Mouse (Mus musculus) heart, embryonic 12.5 days (tissue): Measurements from ENCODE around the gene Hist1h2bc. TPM values are rescaled to one million over a fixed set of nuclear protein-coding genes. Genes with fewer than 3 reads are reported as not detected.
"Not testable (repeated sequence)": the region's sequence is repeated elsewhere in the genome, so short reads cannot be mapped to it uniquely, and the experiment has no call there.

Source experiments
- ATAC-seq: fragments of 200-750 bp; cut with Nextera tagmentation; 2 replicates; pipeline ENCODE4 v1.8.0; 2017; ENCODE audit warnings: moderate TSS enrichment, moderate library complexity; ENCODE audit not compliant: insufficient number of reproducible peaks, low FRiP score
- H3K27ac ChIP-seq: fragments of 300-500 bp; sonication (generic); 2 replicates; pipeline ENCODE4 v1.5.1; 2016; ENCODE audit warnings: mild to moderate bottlenecking, moderate library complexity; ENCODE audit not compliant: poor library complexity, severe bottlenecking
- H3K27me3 ChIP-seq: fragments of 300-500 bp; sonication (generic); replicated peaks from 2 replicates; pipeline ENCODE4 v1.6.1; 2016; ENCODE audit warnings: mild to moderate bottlenecking, moderate library complexity
- H3K36me3 ChIP-seq: fragments of 300-500 bp; sonication (generic); 2 replicates; pipeline ENCODE4 v1.6.1; 2016; ENCODE audit warnings: mild to moderate bottlenecking, moderate library complexity
- H3K4me1 ChIP-seq: fragments of 300-500 bp; sonication (generic); replicated peaks from 2 replicates; pipeline ENCODE4 v1.6.1; 2016; ENCODE audit warnings: mild to moderate bottlenecking
- H3K4me2 ChIP-seq: fragments of 300-500 bp; sonication (generic); 2 replicates; pipeline ENCODE4 v1.6.1; 2016; ENCODE audit warnings: mild to moderate bottlenecking, moderate library complexity
- H3K4me3 ChIP-seq: fragments of 300-500 bp; sonication (generic); 2 replicates; pipeline ENCODE4 v1.5.1; 2016; ENCODE audit warnings: mild to moderate bottlenecking
- H3K9ac ChIP-seq: fragments of 300-500 bp; sonication (generic); 2 replicates; pipeline ENCODE4 v1.6.1; 2016; ENCODE audit warnings: mild to moderate bottlenecking, moderate library complexity
- H3K9me3 ChIP-seq: fragments of 300-500 bp; sonication (generic); replicated peaks from 2 replicates; pipeline ENCODE4 v1.6.1; 2016; ENCODE audit warnings: mild to moderate bottlenecking, moderate library complexity
- WGBS: fragments of 180-500 bp; shearing (Covaris S2); methylation state at CpG from one replicate; pipeline ENCODE4 v1.1.7; 2016; 5-methylcytosine and 5-hydroxymethylcytosine counted together
- polyA plus RNA-seq: library from polyadenylated mRNA; unstranded; fragments of >200 nt; fragmentation: Nextera tagmentation; extraction: Ambion mirVana; gene quantifications from 2 replicates; pipeline ENCODE4 v1.2.1, GENCODE M21; 2016

Hist1h2bc gene
- polyA plus RNA-seq, 1 experiment from 2014 or later: 43.6 TPM

DNA sequence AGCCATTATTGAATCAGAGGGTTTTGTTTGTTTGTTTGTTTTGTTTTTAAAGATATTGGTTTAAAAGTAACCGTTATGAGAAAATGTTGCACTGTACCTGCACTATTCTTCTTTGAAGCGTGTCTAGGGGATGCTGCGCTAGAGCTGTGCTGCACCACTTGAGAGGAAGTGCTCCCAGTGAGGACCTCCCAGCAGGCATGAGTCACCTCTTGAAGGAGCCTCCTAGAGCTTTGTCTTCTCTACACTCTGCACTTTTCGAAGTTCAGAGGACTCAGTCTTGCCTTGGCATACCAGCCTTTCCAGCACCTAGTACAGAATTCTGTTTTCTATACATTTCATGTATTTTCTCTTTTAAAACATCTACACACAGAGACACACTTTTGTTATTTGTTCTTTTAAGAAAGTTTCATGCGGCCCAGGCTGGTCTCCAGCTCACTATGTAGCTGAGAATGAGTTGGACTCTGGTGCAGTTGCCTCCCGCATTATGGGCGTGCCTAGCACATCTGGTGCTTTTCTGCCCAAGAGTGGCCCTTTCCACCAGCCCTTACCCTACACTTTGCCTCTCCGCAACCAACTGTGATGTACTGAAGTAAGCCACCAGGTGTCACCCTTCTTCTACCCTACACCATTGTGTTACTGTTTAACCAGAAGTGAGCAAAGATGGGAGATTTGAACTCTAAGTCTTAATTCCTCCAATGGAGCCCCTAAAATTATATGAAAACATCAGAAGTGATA lies 17.0 kb downstream of the Hist1h2bc start:
- Histone ChIP-seq H3K4me2 (no peak overlapping the region), H3K9ac (no peak overlapping the region), H3K36me3 (no peaks in the 10 kb centered on the region), H3K27ac (no peak overlapping the region), H3K4me3 (no peak overlapping the region), H3K27me3 (0 out of 2 replicates have a peak, but pooled peaks cover 3% of the 10 kb centered on the region), H3K9me3 (no peaks in the 10 kb centered on the region), H3K4me1 (peaks cover 7% of the 10 kb centered on the region; the same call in 1 of the 2 replicates)
- WGBS: 16% methylated on average over 8 of the region's 8 CpGs
- ATAC-seq: peak; percentile 65

DNA sequence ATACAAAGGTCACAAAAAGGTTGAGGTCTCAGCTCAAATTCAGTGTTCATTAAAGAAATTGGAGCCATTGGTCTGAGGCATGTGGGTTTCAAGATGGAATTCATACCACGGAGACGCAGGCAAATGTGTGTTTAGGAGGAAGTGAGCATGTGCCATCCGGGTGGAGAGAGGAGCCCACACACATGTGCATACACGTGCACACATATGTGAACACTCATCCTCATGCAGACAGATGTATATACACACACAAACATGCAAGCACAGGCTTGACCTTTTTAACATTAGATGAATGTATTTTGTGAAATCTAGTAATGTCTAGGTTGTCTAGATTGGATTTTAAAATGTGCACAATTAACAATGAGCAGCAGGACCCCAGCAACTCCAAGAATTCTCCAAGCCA lies 18.2 kb downstream of the Hist1h2bc start:
- Histone ChIP-seq H3K4me3 (no peak overlapping the region), H3K36me3 (no peaks in the 10 kb centered on the region), H3K27ac (no peak overlapping the region), H3K9ac (no peak overlapping the region), H3K4me2 (no peak overlapping the region), H3K4me1 (0 out of 2 replicates have a peak, but pooled peaks cover 3% of the 10 kb centered on the region), H3K9me3 (no peaks in the 10 kb centered on the region), H3K27me3 (0 out of 2 replicates have a peak, but pooled peaks cover 3% of the 10 kb centered on the region)
- WGBS: 73% methylated on average over 4 of the region's 4 CpGs
- no peak for ATAC-seq

DNA sequence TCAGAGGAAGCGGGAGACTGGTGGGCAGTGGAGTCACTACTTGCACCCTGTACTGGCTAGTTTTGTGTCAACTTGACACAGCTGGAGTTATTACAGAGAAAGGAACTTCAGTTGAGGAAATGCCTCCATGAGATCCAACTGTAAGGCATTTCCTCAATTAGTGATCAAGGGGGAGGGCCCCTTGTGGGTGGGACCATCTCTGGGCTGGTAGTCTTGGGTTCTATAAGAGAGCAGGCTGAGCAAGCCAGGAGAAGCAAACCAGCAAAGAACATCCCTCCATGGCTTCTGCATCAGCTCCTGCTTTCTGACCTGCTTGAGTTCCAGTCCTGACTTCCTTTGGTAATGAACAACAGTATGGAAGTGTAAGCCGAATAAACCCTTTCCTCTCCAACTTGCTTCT lies 18.8 kb downstream of the Hist1h2bc start:
- not testable (repeated sequence) for H3K4me2 ChIP-seq, H3K4me1 ChIP-seq, ATAC-seq, H3K9me3 ChIP-seq, H3K36me3 ChIP-seq, H3K4me3 ChIP-seq, H3K9ac ChIP-seq, H3K27me3 ChIP-seq, H3K27ac ChIP-seq
- WGBS: 78% methylated on average over 2 of the region's 2 CpGs

DNA sequence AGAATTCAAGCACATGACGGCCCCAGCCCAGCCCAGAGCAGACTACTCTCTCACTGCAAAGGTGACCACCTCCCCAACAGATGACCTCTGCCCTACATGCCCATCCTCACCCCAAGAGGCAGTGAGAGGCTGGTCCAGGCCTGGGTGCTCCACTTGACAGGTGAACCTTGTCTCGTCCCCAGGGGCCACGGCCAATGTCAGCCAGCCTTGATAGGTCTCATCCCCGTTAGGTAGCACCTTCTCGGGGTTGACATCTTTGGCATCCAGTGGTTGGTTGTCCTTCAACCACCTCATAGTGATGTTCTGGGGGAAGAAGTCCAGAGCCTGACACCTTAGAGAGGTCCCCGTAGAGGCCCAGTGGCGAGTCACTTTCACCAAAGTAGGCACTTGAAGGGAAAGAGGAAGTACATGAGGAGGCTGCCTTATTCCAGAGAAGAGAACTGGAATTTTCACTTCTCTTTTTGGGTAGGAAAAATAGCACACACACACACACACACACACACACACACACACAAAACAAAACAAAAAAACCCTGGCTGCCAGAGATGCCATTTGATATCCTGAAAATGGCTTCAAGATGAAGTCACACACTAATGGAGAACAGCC lies 21.9 kb downstream of the Hist1h2bc start:
- 75% methylated on average over 7 of the region's 7 CpGs for WGBS
- no peaks in the 10 kb centered on the region for H3K36me3 ChIP-seq
- peaks cover 28% of the 10 kb centered on the region for H3K4me1 ChIP-seq
- 0 out of 2 replicates have a peak, but pooled peaks cover 3% of the 10 kb centered on the region for H3K27me3 ChIP-seq
- ATAC-seq: no peak
- no peak overlapping the region for H3K9ac ChIP-seq
- no peak overlapping the region for H3K27ac ChIP-seq
- H3K4me3 ChIP-seq: no peak overlapping the region
- H3K4me2 ChIP-seq: no peak overlapping the region
- H3K9me3 ChIP-seq: no peaks in the 10 kb centered on the region

DNA sequence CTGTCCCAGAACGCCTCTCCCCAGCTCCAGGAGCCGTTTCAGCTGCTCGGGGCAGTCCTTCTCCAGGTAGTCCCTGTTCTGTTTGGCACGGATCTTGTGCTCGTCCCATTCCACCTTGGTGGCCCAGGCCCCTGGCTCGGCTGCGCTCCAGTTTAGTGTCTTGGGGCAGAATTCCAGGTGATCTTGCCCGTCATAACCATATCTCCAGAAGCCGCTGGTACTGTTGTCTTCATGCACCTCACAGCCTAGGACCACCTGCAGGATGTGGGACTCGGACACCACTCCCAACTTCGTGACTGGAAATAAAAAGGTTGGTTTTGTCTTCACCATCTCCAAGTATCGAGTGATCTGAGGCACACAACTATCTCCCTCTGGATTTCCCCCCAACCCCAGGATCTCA lies 22.8 kb downstream of the Hist1h2bc start:
- no peak for ATAC-seq
- Histone ChIP-seq H3K4me2 (no peak overlapping the region), H3K9me3 (no peaks in the 10 kb centered on the region), H3K36me3 (no peaks in the 10 kb centered on the region), H3K4me3 (no peak overlapping the region), H3K27me3 (0 out of 2 replicates have a peak, but pooled peaks cover 3% of the 10 kb centered on the region), H3K9ac (no peak overlapping the region), H3K4me1 (peaks cover 29% of the 10 kb centered on the region), H3K27ac (no peak overlapping the region)
- 84% methylated on average over 12 of the region's 12 CpGs for WGBS

DNA sequence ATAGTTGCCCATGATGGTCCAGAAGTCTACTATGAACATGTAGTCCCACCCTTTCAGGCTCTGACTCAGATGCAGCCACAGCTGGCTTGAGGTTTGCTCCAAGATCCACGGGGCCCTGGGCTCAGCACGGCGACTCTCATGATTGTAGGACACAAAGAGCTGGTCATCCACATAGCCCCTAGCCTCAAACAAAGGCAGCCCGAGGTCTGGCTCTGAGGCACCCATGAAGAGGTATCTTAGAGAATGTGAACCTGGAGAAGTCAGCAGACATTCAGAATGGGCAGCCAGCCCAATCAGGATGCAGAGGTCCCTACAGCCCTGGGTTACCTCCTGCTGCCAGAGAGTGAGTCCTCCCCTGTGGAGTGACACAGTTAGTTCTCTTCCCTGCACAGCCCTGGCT lies 24.0 kb downstream of the Hist1h2bc start:
- Histone ChIP-seq H3K27ac (peak overlapping the region; percentile 48), H3K36me3 (no peaks in the 10 kb centered on the region), H3K9ac (no peak overlapping the region), H3K27me3 (0 out of 2 replicates have a peak, but pooled peaks cover 3% of the 10 kb centered on the region), H3K9me3 (no peaks in the 10 kb centered on the region), H3K4me3 (no peak overlapping the region), H3K4me1 (peaks cover 29% of the 10 kb centered on the region), H3K4me2 (no peak overlapping the region)
- no peak for ATAC-seq
- 74% methylated on average over 4 of the region's 4 CpGs for WGBS

DNA sequence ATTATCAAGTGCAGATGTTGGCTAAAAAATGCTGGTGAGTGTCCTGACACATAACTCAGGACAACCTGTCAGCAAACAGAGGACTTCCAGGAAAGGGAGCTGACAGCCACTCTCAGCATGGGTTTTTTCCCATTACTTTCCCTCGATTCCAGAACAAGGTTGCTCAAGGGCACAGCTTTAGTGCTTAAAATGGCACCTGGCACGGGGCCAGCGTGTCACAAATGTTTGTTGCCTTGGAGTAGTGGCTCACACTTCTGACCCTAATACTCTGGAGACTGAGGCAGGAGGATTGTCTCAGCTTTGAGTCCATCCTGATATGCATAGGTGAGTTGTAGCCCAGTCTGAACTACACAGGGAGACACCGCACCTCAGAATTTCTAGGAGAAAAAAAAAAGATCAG lies 24.7 kb downstream of the Hist1h2bc start:
- no peak for ATAC-seq
- H3K9ac ChIP-seq: no peak overlapping the region
- peak overlapping the region; percentile 48 for H3K27ac ChIP-seq
- H3K4me2 ChIP-seq: no peak overlapping the region
- no peak overlapping the region for H3K4me3 ChIP-seq
- 56% methylated on average over 4 of the region's 4 CpGs for WGBS
- H3K9me3 ChIP-seq: no peaks in the 10 kb centered on the region
- H3K4me1 ChIP-seq: peaks cover 33% of the 10 kb centered on the region
- no peaks in the 10 kb centered on the region for H3K27me3 ChIP-seq
- H3K36me3 ChIP-seq: no peaks in the 10 kb centered on the region

DNA sequence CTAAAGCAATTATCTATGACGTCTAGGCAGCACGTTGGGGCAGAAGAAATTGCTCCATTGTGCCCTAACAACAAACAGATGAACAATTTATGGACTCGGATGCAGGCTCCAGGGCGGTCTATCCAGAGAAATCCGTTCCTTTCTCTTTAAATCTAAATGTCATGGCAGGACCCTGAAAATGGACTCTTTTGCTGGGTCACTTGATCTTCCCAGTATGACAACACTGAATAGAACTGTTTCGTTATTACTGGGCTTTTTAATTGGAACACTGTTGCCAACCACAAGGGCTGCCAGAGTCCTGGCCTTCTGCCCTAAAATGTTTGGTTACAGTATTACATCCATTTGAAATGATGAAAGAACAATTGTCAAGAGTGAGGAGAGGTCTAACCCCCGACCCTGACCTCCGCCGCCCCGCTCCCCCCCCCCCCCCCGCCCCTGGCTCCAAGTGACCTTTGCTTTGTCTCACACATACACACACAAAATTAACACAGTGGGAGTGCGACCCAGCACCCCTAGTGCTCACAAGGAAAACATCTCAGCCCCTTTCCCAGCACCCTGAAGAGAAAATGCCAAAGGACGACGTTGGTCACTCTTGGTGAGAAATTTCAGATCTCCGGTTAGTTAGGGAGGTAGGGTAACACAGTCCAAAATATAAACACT lies 25.8 kb downstream of the Hist1h2bc start:
- H3K27ac ChIP-seq: 0 out of 2 replicates have a peak overlapping the region, but pooled peaks have one; percentile 25
- WGBS: 33% methylated on average over 13 of the region's 15 CpGs

DNA sequence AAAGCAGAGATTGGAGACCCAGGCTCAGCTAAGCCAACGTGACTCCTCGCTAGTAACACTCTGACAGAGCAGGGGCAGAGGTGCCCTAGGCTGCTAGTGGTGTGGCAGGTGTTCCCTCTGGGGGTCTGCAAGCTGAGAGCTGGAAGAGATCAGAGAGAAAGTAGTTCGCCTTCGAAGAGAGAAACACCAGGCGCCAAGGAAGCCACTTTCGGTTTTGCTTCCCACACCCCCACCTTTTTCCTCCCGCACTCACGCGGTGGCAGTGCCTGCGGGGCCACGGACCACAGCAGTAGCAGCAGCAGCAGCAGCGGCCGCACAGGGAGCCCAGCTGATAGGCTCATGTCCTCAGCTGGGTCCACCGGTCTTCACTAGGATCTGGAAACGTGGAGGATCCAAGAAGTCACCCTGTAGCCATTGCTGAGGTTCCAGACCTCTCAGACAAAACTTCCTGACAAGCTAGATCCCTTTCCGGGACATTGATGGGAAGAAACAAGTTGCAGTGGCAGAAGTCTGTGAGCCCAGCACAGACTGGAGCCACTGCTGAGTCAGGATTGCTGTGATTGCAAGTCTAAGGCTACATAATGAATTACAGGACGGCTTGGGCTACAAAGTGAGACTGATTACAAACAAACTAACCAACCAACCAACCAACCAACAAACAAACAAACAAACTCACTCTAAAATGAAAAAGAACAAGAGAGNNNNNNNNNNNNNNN lies 26.5 kb downstream of the Hist1h2bc start, which contains the start of gene Hfe:
Gene Hfe (minus strand): TSS at position 481 of the 716 bp plus-strand sequence.
- peak; percentile 77 for ATAC-seq
- WGBS: 3% methylated on average over 17 of the region's 17 CpGs
- peak within 1 kb of the TSS; percentile 73 for H3K9ac ChIP-seq
- H3K27ac ChIP-seq: peak within 1 kb of the TSS; percentile 25; the same call in 1 of the 2 replicates
- no peaks in the 10 kb centered on the region for H3K9me3 ChIP-seq
- H3K4me1 ChIP-seq: peaks cover 33% of the 10 kb centered on the region
- H3K4me2 ChIP-seq: peak within 1 kb of the TSS; percentile 87
- H3K4me3 ChIP-seq: peak within 1 kb of the TSS; percentile 55
- no peaks in the 10 kb centered on the region for H3K27me3 ChIP-seq
- H3K36me3 ChIP-seq: no peaks in the 10 kb centered on the region

More for the DNA sequence above, 25.8 kb downstream of the Hist1h2bc start:
- Histone ChIP-seq H3K4me2 (peak overlapping the region; percentile 87), H3K9ac (peak overlapping the region; percentile 73), H3K4me1 (peaks cover 33% of the 10 kb centered on the region), H3K36me3 (no peaks in the 10 kb centered on the region), H3K4me3 (peak overlapping the region; percentile 55), H3K9me3 (no peaks in the 10 kb centered on the region), H3K27me3 (no peaks in the 10 kb centered on the region)
- no peak for ATAC-seq

DNA sequence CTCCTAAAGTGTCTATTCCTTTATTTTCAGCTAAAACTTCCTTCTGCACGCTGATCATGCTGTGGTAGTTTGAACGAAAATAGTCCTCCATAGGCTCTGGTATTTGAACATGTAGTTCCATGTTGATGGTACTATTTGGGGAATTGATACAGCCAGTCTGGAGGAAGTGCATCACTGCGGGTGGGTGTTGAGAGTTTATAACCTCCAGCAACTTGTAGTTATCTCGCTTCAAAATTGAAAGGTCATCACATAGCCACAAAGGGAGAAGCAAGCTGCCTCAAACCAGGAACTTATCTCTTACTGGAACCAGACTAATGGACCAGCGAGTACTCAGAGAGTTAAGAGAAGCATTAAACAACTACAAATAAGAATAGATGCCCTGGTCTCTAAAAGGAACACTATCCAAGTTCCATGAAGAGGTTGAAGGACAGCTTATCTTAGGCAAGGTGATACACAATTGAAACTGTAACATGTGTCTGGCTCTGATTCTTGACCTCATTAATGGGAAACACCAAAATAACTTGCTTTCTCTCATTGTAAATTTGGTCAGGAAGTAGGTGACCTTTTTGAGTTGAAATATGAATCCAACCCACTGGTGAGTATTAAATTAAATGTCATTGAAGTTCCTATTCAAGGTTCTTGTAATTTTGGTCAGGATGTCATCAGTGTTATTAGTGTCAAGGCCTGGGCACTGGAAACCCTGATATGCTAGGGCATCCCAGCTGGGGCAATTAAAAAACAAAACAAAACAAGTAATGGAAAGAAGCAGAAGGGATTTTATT lies 32.5 kb downstream of the Hist1h2bc start:
- H3K27ac ChIP-seq: no peak overlapping the region
- H3K27me3 ChIP-seq: no peaks in the 10 kb centered on the region

More for the DNA sequence above, 32.5 kb downstream of the Hist1h2bc start:
- Histone ChIP-seq H3K4me2 (no peak overlapping the region), H3K4me3 (no peak overlapping the region), H3K36me3 (no peaks in the 10 kb centered on the region), H3K9me3 (no peaks in the 10 kb centered on the region), H3K9ac (no peak overlapping the region), H3K4me1 (peaks cover 10% of the 10 kb centered on the region)
- no peak for ATAC-seq
- 49% methylated on average over 5 of the region's 5 CpGs for WGBS
